Mouse (Mus musculus) lung, postnatal 10 days (tissue): ENCODE measurements at regions not wholly inside any gene's neighbourhood (a gene's known extent, or its start where the extent isn't known, plus 50 kb on each side); places are given as distances from the start of the nearest gene placed in this dataset.
A peak's percentile ranks its signal among the peaks of the same experiment; 100 is the strongest.
"Not testable (repeated sequence)": the region's sequence is repeated elsewhere in the genome, so short reads cannot be mapped to it uniquely, and the experiment has no call there.

Source experiments
- DNase-seq: peaks from one replicate; pipeline ENCODE4 v3.0.0; 2021

- peak; percentile 72 for DNase-seq
These were observed 50.3 kb upstream of the Arl4c start for GRCm38 (mm10) chr1:88752332-88752731.

GRCm38 (mm10) chr1:88756658-88757057 is 54.6 kb upstream of the Arl4c start:
- peak; percentile 85 for DNase-seq

DNA sequence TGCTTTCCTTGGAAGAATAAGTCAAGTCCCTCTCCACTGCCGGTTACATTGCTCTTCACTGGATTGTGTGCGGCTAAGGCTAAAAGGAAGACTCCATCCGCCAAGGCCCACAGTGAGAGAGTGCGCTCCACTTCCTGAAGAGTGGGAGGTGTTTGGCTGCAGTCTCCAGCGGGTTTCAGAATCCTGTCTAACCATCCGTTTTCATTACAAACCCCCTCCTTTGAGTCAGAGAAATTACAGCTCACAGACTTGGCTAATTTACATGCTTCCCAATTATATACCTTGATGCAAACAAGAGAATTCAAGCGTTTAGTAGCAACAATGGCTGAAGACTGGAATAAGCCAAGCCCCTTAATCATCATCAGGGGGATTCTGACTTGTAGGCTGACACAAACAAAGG is 55.1 kb upstream of the Arl4c start:
- peak; percentile 62 for DNase-seq

DNA sequence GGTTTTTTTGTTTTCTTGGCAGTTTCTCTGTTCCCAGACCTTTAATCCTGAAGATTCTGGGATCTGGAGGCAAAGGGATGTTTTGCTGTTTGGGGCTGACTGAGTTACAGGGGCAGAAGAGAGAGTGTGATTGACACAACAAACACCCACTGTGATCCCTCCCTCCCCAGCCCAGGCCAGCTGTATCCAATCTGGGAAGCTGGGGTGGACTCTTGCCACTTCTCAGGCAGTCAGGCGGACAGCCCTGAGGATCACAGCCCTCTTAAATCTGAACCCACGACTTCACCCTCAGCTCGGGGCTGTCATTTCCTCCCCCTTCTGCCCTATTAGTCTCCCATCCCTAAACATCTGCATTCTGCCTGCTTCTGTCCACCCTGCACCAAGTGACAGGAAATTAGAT is 55.7 kb upstream of the Arl4c start:
- peak; percentile 74 for DNase-seq

DNA sequence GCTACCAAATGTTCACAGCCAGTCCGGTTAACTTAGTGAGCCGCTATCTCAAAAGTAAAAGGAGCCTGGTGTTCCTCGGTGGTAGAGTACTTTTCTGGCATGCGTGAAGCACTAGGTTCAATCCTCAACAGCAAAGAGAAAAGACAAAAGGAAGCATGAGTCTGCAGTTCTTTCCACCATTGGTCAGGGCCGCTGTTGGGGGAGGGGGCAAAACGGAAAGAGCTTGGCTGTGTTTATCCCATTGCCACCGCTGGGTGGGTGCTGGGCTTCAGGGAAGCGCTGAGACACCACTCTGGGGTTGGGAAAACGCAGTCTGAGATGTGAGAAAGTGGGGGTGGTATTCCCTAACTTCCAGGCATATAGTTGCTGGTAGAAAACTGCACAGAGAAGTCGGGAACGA is 58.6 kb upstream of the Arl4c start:
- DNase-seq = peak; percentile 27

GRCm38 (mm10) chr1:88761121-88761520 is 59.1 kb upstream of the Arl4c start:
- DNase-seq = no peak

GRCm38 (mm10) chr1:88763725-88764364 is 61.8 kb upstream of the Arl4c start:
- no peak for DNase-seq

DNA sequence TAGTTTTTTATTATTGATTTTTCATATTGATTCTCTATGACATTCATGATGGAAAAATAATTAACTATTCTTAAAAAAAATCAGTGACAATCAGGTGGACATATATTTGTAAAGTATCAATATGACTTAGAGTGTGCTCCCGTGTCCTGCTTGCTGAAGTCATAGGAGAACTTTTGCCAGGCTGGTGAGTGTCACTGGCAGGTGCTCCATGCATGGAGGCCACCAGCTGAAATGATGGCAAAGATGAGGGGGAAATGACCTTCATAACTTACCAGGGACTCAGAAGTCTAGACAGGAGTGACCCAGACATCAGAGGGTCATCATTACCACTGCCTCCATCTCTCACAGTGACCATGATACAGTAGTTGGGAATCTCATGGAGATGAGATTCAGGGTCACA is 62.5 kb upstream of the Arl4c start:
- no peak for DNase-seq

DNA sequence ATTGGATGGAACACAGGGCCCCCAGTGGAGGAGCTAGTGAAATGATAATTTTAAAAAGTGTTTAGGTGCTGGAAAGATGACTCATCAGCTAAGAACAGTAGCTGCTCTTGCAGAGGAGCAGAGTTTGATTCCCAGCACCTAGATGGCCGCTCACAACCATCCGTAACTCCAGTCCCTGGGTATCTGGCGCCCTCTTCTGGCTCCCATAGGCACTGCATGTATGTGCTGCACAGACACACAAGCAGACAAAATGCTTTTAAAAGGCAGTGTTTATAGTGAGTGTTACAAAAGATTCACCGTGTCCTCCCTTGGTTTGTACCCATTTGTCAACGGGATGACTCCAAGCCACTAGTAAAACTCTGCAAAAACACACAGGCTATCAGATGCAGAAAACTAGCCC is 75.0 kb upstream of the Arl4c start:
- DNase-seq = no peak

GRCm38 (mm10) chr1:88780262-88780661 is 78.2 kb upstream of the Arl4c start:
- DNase-seq = no peak

DNA sequence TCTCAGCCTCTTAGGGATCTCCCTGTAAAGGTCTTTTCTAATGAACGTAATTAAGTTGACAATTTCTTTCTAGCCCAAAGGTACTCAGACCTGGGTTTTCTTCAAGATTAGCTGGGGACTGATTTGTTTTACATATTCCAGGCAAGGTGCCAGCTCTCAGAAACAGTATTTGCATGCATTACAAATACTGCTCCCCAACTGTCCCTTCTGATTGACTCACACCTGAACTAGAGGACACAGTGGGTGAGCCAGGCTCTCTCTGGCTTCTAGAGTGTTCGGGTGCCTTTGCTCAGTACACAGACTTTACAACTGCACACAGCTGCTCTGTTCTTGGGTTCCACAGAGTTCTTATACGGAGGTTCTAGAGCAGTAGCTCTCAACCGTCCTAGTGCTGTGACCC is 81.1 kb upstream of the Arl4c start:
- DNase-seq = no peak

DNA sequence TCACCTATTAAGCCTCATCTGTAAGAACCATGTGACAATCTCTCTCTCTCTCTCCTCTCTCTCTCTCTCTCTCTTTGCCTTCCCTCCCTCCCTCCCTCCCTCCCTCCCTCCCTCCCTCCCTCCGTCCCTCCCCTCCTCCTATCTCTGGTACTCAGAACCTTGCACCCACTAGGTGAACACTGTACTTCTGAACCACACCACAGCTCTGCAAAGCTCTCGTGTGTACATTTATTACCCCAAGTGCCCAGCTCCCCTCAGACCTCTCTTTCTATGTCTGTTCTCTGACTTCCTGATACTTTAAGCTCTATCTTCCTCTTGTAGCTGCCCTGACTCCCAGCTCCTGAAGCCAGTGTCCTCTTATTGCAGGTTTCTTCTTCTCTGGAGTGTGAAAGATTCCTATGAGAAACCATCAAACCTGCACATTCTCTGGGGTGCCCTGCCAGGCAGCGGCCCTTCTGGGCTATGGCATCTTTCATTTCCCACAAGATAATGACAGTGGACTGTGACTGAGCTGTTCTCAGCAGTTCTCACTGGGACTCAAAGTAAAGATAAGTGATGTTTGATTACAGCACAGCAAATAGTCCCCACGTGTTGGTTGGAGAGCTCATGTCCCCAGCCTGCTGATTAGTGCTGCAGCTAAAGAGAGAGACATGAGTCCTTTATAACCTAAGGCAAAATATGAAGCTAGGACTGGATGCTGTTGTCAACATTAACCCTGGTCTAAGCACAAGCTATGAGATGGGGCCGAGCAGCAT is 83.0 kb upstream of the Arl4c start:
- no peak for DNase-seq

DNA sequence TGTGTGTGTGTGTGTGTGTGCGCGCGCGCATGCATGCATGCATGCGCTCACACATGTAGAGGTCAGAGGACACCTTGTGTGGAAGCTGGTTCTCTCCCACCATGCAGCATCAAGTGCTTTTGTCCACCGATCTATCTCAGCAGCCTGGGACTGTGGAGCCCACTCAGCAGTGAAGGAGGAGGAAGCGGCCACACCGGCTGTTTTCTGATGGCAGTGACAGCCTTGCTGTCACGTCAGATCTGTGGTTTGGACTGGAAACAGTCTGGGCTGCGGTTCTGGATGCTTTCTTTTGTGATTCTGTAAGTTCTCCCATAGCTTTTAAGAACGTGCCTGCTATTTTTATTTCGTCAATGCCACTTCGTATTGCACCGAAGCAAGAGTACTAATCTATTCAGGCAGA is 84.0 kb upstream of the Arl4c start:
- DNase-seq = no peak

DNA sequence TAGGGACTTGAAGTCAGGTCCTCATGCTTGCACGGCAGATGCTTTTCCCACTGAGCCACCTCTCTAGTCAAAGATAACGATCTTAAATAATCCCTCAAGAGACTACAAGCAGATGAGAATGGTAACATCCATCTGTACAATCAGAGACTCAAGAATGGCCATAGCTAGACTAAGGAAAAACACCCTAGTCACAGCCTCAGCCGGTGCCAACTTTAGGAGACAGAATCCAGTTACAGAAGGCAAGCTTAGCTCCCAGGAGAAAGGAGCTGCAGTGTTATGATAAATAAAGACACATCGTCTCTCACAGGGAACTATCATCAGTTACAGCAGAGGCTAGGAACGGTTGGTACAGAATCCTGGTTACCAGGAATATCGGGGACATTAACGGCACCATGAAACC is 88.7 kb upstream of the Arl4c start:
- DNase-seq = no peak

GRCm38 (mm10) chr1:88794926-88795325 is 92.9 kb upstream of the Arl4c start:
- no peak for DNase-seq

- DNase-seq = no peak
These were observed 96.5 kb upstream of the Arl4c start for GRCm38 (mm10) chr1:88798473-88798872.

GRCm38 (mm10) chr1:88798874-88799273 is 96.9 kb upstream of the Arl4c start:
- no peak for DNase-seq

DNA sequence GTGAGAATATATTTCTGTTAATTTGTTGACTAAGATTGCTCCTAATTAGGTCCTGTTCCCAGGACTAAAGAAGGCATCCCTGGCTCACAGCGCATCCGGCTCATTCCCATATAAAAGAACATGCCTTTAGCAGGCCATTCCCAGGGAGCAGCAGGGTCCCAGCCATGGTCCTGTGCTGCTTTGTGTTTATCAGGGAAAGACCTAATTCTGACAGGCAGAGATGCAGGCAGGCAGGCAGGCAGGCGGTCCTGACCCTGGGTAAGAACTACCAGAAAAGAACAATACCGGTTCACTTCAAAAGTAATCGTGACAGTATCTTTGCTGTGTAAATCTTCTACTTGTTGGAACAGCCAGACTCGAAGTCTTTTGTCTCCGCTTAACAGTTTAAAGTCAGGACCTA is 97.3 kb upstream of the Arl4c start:
- DNase-seq = no peak

DNA sequence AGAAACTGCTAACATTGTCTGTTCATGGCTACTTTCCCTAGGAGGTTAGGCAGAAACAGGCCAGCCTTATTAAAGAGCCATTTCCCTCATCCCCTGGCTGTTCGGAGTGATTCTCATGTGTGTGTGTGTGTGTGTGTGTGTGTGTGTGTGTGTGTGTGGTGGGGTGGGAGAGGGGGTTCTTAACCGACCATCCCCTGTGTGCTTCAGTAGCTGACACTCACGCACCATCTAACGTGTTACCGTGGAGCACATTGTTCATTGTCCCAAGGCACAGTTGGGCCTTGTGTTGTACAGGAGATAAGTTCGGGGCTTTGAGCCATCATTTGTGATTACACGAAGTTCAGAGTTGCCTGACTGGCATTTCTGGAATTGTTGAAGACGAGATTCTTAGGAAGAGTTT is 97.8 kb upstream of the Arl4c start:
- no peak for DNase-seq

- DNase-seq = peak; percentile 28
These were observed 98.4 kb upstream of the Arl4c start for GRCm38 (mm10) chr1:88800411-88800810.

- DNase-seq = not testable (repeated sequence)
These were observed 99.1 kb upstream of the Arl4c start for GRCm38 (mm10) chr1:88801151-88801550.

DNA sequence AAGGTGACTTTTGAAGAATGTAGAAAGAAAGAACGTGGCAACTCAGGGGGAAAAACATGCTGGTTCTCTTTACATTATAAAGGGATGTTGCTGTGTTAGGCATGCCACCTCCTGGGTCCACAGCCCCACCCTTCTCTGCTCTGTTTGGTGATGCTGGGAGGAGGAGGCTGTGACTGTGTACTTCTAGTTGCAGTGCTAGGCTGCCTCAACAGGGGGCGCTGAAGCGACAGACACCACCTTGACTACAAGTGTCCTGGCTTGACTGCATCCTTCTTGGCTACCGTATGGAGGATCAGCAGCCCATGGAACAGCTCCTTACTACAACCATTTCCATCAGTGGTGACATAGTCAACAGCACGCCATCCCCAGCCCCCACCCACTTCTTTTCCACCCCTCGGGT is 104.9 kb upstream of the Arl4c start:
- DNase-seq = peak; percentile 37

GRCm38 (mm10) chr1:88807901-88808300 is 105.9 kb upstream of the Arl4c start:
- DNase-seq = no peak

DNA sequence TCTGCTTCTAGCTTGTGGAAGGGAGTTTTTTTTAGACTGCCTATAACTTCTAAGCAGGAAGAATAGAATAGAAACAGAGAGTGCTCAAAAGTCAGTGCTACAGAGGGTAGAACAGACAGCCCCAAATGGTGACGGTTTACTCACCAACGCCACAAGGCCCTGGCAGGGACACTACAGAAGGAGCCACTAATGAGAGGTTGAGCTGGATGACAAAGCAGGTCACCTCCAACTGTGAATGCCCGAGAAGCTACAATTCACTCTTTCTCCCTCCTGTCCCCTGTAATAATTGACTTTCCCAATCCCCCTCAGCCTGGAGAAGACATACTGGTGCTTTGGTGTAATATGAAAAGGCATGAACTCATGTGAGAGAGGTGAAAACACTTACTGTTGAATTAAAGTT is 106.5 kb upstream of the Arl4c start:
- no peak for DNase-seq

- DNase-seq = no peak
These were observed 107.7 kb upstream of the Arl4c start for GRCm38 (mm10) chr1:88809756-88810155.
